Mouse (Mus musculus): ENCODE data around the gene Aplp2.

GRCm38 (mm10) chr9:31115586-31115985 lies 96.0 kb downstream of the Aplp2 start:
- no peak for TF ChIP-seq POLR2A (IDR thresholded peaks at IDR 0.05; ENCODE audit: low read depth, low read length)
- no peak for TF ChIP-seq CTCF (conservative IDR thresholded peaks at IDR 0.05; ENCODE audit: insufficient read depth, insufficient read length, low read depth, low read length)
